Mouse (Mus musculus): ENCODE data around the gene Pitpnm3. TPM values are rescaled to one million over a fixed set of nuclear protein-coding genes. Genes with fewer than 3 reads are reported as not detected.

Gene Pitpnm3
- polyA plus RNA-seq, 1 experiment from 2014 or later: 6.4 TPM

DNA sequence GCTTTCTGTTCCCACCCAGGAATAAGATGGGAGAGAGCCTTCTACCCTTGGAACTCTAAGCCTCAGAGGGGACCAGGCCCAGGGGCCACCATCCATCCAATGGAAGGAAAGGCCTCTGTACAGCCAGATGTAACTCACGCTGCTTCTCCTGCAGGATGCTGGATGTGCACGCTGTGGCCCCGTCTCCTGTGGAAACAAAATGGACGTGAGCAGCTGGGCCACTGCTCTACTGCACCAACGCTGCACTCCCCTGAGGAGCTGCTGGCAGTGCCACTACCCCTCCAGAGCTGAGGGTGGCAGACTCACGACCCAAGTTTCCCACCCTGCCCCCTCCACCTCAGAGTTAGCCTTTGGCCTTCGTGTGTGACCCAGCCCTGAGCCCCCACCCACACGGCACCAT lies 43.2 kb downstream of the Pitpnm3 start:
- Histone ChIP-seq H3K4me1 (ENCODE audit: control insufficient read depth, insufficient read depth, low read length) (peaks cover 6% of the 10 kb centered on the region), H3K27me3 (ENCODE audit: control insufficient read depth, insufficient read depth, low read length) (no peaks in the 10 kb centered on the region), H3K9ac (replicated peaks; ENCODE audit: low read depth, low read length) (no peak overlapping the region), H3K9me3 (ENCODE audit: control insufficient read depth, low read length) (no peaks in the 10 kb centered on the region), H3K4me3 (ENCODE audit: low read depth, low read length) (no peak overlapping the region), H3K27ac (ENCODE audit: low read depth, low read length) (no peak overlapping the region), H3K4me2 (ENCODE audit: low read depth, low read length) (no peak overlapping the region), H3K36me3 (ENCODE audit: control insufficient read depth, insufficient read depth, low read length) (no peaks in the 10 kb centered on the region)
- 77% methylated on average over 8 of the region's 8 CpGs for WGBS
- ATAC-seq (ENCODE audit: low read depth): no peak

- Histone ChIP-seq H3K27ac (ENCODE audit: low read depth, low read length) (peak overlapping the region; percentile 81), H3K4me1 (ENCODE audit: control insufficient read depth, insufficient read depth, low read length) (peaks cover 22% of the 10 kb centered on the region), H3K4me3 (ENCODE audit: low read depth, low read length) (no peak overlapping the region), H3K27me3 (ENCODE audit: control insufficient read depth, insufficient read depth, low read length) (no peaks in the 10 kb centered on the region), H3K9me3 (ENCODE audit: control insufficient read depth, low read length) (no peaks in the 10 kb centered on the region), H3K9ac (replicated peaks; ENCODE audit: low read depth, low read length) (no peak overlapping the region), H3K36me3 (ENCODE audit: control insufficient read depth, insufficient read depth, low read length) (no peaks in the 10 kb centered on the region), H3K4me2 (ENCODE audit: low read depth, low read length) (no peak overlapping the region; the same call in 1 of the 2 replicates)
- ATAC-seq (ENCODE audit: low read depth): peak; percentile 93
- 18% methylated on average over 11 of the region's 11 CpGs for WGBS
Measured at GRCm38 (mm10) chr11:72086251-72087046, 49.1 kb downstream of the Pitpnm3 start.

GRCm38 (mm10) chr11:72084337-72084736 lies 51.2 kb downstream of the Pitpnm3 start:
- Histone ChIP-seq H3K9me3 (ENCODE audit: control insufficient read depth, low read length) (no peaks in the 10 kb centered on the region), H3K9ac (replicated peaks; ENCODE audit: low read depth, low read length) (no peak overlapping the region), H3K27me3 (ENCODE audit: control insufficient read depth, insufficient read depth, low read length) (no peaks in the 10 kb centered on the region), H3K27ac (ENCODE audit: low read depth, low read length) (no peak overlapping the region), H3K4me1 (ENCODE audit: control insufficient read depth, insufficient read depth, low read length) (peaks cover 22% of the 10 kb centered on the region), H3K4me2 (ENCODE audit: low read depth, low read length) (no peak overlapping the region), H3K4me3 (ENCODE audit: low read depth, low read length) (no peak overlapping the region), H3K36me3 (ENCODE audit: control insufficient read depth, insufficient read depth, low read length) (no peaks in the 10 kb centered on the region)
- ATAC-seq (ENCODE audit: low read depth): no peak
- WGBS: 97% methylated on average over 15 of the region's 15 CpGs

DNA sequence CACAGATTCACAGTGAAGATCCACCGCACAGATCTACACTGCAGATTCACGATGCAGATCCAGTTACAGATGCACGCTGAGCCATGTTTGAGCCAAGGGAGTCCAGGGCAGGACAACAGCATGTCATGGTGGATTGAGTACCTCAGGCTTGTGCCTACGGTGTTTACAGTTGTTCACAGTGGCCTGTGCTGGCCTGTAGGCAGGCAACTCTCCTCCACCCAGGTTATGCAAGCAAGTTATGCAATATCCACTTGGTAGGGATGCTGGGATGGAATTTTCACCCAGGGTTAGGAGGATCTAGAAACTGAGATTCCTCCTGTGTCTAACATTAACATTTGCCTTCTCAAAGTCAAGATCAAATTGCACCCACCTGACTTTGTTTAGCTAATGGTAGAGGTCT lies 53.0 kb downstream of the Pitpnm3 start:
- Histone ChIP-seq H3K9me3 (ENCODE audit: control insufficient read depth, low read length) (no peaks in the 10 kb centered on the region), H3K9ac (replicated peaks; ENCODE audit: low read depth, low read length) (no peak overlapping the region), H3K27ac (ENCODE audit: low read depth, low read length) (no peak overlapping the region), H3K4me1 (ENCODE audit: control insufficient read depth, insufficient read depth, low read length) (peaks cover 18% of the 10 kb centered on the region), H3K27me3 (ENCODE audit: control insufficient read depth, insufficient read depth, low read length) (no peaks in the 10 kb centered on the region), H3K4me2 (ENCODE audit: low read depth, low read length) (no peak overlapping the region), H3K36me3 (ENCODE audit: control insufficient read depth, insufficient read depth, low read length) (no peaks in the 10 kb centered on the region), H3K4me3 (ENCODE audit: low read depth, low read length) (no peak overlapping the region)
- 90% methylated on average over 4 of the region's 4 CpGs for WGBS
- no peak for ATAC-seq (ENCODE audit: low read depth)

DNA sequence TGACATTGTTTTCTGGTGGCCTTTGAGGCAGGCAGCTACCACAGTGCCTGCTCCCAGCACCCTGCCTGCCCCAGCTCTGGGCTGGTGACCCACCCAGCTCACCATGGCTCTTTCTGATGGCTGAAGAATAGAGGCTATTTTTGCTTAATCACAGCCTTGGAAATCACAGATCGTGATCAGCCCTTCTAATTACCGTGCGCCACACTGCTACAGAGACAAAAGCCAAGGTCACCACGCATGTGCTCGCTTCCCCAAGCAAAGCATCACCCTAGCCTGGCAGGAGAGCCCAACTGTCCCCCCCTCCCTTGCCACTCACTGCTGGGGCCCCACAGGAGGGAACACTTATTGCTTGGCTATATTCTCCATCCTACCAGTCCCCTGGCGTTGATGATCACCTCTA lies 55.1 kb downstream of the Pitpnm3 start:
- Histone ChIP-seq H3K27me3 (ENCODE audit: control insufficient read depth, insufficient read depth, low read length) (no peaks in the 10 kb centered on the region), H3K4me3 (ENCODE audit: low read depth, low read length) (no peak overlapping the region), H3K27ac (ENCODE audit: low read depth, low read length) (no peak overlapping the region), H3K4me2 (ENCODE audit: low read depth, low read length) (no peak overlapping the region), H3K4me1 (ENCODE audit: control insufficient read depth, insufficient read depth, low read length) (no peaks in the 10 kb centered on the region), H3K36me3 (ENCODE audit: control insufficient read depth, insufficient read depth, low read length) (no peaks in the 10 kb centered on the region), H3K9me3 (ENCODE audit: control insufficient read depth, low read length) (no peaks in the 10 kb centered on the region), H3K9ac (replicated peaks; ENCODE audit: low read depth, low read length) (no peak overlapping the region)
- ATAC-seq (ENCODE audit: low read depth): no peak
- 67% methylated on average over 6 of the region's 6 CpGs for WGBS

DNA sequence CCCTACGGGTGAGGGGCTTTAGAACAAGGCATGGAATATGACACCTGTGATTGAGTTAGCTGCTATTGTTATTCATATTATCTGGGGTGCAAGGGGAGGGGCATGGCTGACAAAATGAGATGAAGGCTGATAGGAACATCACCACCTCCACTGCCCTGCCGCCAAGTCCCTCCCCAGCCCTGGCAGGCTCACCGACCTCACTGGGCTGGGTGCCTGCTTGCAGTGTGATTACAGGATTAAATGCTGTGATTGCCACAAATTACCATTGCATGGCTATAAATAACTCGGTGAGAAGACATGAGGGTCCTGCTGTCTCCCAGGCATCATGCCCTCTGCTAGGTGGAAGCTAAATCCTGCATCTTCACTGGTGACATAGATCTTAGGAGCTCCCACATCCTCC lies 56.9 kb downstream of the Pitpnm3 start:
- no peaks in the 10 kb centered on the region for H3K4me1 ChIP-seq (ENCODE audit: control insufficient read depth, insufficient read depth, low read length)
- no peaks in the 10 kb centered on the region for H3K9me3 ChIP-seq (ENCODE audit: control insufficient read depth, low read length)
- WGBS: 41% methylated on average over 4 of the region's 4 CpGs

DNA sequence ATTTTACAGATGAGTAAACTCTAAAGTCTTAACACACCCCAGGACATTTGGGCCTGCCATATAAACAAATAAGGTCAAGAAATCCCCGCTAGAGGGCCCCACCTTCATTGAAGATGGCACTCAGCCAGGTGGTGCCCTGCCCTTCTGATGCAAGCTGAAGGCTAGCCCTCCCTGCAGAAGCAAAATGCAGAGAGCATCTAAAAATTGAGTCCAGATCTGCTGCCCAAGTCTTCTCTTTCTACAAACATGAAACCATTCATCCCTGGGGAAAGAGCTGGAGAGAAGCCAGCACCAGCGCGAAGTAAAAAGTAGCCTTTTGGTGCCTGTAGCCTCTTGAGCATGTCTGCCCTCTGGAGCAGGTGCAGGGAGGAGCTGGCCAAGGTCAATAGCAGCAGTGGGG lies 57.5 kb downstream of the Pitpnm3 start:
- no peak for ATAC-seq (ENCODE audit: low read depth)
- Histone ChIP-seq H3K9ac (replicated peaks; ENCODE audit: low read depth, low read length) (no peak overlapping the region), H3K4me2 (ENCODE audit: low read depth, low read length) (no peak overlapping the region)

More for the DNA sequence above, 56.9 kb downstream of the Pitpnm3 start:
- H3K36me3 ChIP-seq (ENCODE audit: control insufficient read depth, insufficient read depth, low read length): no peaks in the 10 kb centered on the region
- H3K27ac ChIP-seq (ENCODE audit: low read depth, low read length): no peak overlapping the region
- no peak overlapping the region for H3K9ac ChIP-seq (replicated peaks; ENCODE audit: low read depth, low read length)
- H3K4me3 ChIP-seq (ENCODE audit: low read depth, low read length): no peak overlapping the region
- ATAC-seq (ENCODE audit: low read depth): no peak
- H3K4me2 ChIP-seq (ENCODE audit: low read depth, low read length): no peak overlapping the region
- H3K27me3 ChIP-seq (ENCODE audit: control insufficient read depth, insufficient read depth, low read length): no peaks in the 10 kb centered on the region

DNA sequence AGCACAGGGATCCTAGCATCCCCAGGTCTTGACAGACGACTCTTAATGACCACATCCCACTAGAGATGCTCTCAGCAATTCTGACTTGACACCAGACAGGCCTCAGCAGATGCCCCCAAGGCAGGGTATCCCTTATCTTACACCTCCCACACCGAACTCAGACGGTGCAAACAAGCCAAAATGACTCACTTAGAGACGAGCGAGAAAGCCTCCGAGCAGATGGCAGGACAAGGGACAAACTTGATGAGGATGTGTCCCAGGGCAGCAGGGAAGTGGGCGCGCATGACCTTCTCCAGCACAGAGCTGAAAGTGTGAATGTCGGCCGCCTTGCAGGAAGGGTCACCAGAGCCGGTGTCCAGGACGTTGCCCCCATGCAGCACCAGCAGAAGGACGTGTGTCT lies 61.3 kb downstream of the Pitpnm3 start:
- no peak for ATAC-seq (ENCODE audit: low read depth)
- no peak overlapping the region for H3K9ac ChIP-seq (replicated peaks; ENCODE audit: low read depth, low read length)
- WGBS: 87% methylated on average over 13 of the region's 13 CpGs
- no peak overlapping the region for H3K27ac ChIP-seq (ENCODE audit: low read depth, low read length)
- H3K9me3 ChIP-seq (ENCODE audit: control insufficient read depth, low read length): no peaks in the 10 kb centered on the region
- H3K36me3 ChIP-seq (ENCODE audit: control insufficient read depth, insufficient read depth, low read length): no peaks in the 10 kb centered on the region
- no peaks in the 10 kb centered on the region for H3K4me1 ChIP-seq (ENCODE audit: control insufficient read depth, insufficient read depth, low read length)
- H3K4me3 ChIP-seq (ENCODE audit: low read depth, low read length): no peak overlapping the region
- no peak overlapping the region for H3K4me2 ChIP-seq (ENCODE audit: low read depth, low read length)
- H3K27me3 ChIP-seq (ENCODE audit: control insufficient read depth, insufficient read depth, low read length): no peaks in the 10 kb centered on the region

More for the DNA sequence above, 57.5 kb downstream of the Pitpnm3 start:
- 28% methylated on average over 3 of the region's 3 CpGs for WGBS
- H3K27ac ChIP-seq (ENCODE audit: low read depth, low read length): no peak overlapping the region
- H3K27me3 ChIP-seq (ENCODE audit: control insufficient read depth, insufficient read depth, low read length): no peaks in the 10 kb centered on the region
- H3K36me3 ChIP-seq (ENCODE audit: control insufficient read depth, insufficient read depth, low read length): no peaks in the 10 kb centered on the region
- H3K4me1 ChIP-seq (ENCODE audit: control insufficient read depth, insufficient read depth, low read length): no peaks in the 10 kb centered on the region
- H3K9me3 ChIP-seq (ENCODE audit: control insufficient read depth, low read length): no peaks in the 10 kb centered on the region
- no peak overlapping the region for H3K4me3 ChIP-seq (ENCODE audit: low read depth, low read length)

DNA sequence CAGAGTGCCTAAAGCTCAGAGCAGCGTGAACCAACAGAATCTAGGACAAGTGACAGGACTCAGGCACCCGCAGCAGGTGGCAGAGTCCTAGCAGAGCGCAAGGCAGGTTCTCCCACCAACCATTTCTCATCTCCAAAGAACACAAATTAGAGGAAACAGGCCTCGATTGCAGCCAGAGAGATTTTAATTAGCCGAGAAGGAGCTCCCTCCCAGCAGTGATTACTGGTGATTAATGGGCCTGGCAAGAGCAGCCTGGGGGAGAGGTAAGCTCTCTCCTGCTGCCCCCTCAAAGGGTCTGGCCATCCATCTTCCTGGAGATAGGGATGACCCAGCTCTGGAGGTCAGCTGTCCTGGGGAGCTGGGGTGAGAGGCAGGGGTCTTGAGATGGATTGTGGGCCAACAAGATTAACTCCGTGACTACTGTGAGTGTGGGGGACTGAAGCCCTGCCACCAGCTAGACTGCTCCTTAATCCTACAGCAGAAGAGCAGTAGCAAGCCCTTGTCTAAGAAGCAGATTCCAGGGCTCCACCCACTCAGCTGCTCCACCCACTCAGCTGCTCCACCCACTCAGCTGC lies 63.2 kb downstream of the Pitpnm3 start:
- H3K4me2 ChIP-seq (ENCODE audit: low read depth, low read length): no peak overlapping the region
- no peak overlapping the region for H3K27ac ChIP-seq (ENCODE audit: low read depth, low read length)
- H3K36me3 ChIP-seq (ENCODE audit: control insufficient read depth, insufficient read depth, low read length): no peaks in the 10 kb centered on the region
- ATAC-seq (ENCODE audit: low read depth): no peak
- no peaks in the 10 kb centered on the region for H3K27me3 ChIP-seq (ENCODE audit: control insufficient read depth, insufficient read depth, low read length)
- H3K9ac ChIP-seq (replicated peaks; ENCODE audit: low read depth, low read length): no peak overlapping the region
- H3K9me3 ChIP-seq (ENCODE audit: control insufficient read depth, low read length): no peaks in the 10 kb centered on the region
- H3K4me1 ChIP-seq (ENCODE audit: control insufficient read depth, insufficient read depth, low read length): peaks cover 4% of the 10 kb centered on the region; the same call in 1 of the 2 replicates
- H3K4me3 ChIP-seq (ENCODE audit: low read depth, low read length): no peak overlapping the region
- 31% methylated on average over 6 of the region's 6 CpGs for WGBS

All from neural tube, embryonic 14.5 days (tissue).